Mouse (Mus musculus): Measurements from ENCODE around the gene Gpr39.

Gpr39 gene

DNA sequence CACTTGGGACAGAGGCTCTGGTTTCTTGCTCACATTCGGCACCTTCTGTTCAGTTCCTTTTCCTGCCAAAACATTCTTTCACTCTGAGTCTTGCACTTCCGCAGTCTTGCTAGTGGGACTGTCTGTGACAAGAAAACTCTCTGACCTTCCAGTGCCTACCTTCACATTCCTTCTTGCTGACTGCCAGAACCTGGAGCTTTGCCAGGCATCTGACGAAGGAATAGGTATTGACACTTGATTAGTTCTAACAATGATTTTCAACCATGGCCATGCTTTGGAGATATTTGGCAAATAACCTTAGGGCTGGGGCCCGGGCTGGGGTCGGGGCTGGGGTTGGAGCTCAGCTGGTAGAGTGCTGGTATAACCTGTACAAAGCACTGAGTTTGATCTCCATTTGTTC, 123.7 kb downstream of the Gpr39 start:
- no peak for DNase-seq (ENCODE audit: extremely low read depth, low read depth)

DNA sequence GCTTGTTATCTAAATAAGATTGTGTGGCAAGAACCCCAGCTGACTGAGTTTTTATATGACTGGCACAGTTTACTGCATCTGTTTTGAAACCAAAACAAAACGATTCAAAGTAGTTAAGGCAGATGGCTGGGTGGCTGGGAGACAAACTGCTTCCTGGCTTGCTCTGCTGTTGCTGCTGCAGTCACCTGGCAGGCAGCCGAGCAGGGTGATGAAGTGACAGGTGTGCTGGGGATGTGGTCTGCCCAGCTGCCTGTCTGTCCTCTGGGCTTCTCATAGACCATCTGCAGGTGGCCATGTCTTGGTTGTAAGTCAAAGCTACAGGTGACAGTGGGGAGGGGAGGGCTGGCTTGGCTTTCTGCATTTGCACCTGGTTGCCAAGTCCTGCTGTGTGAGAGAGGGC, 131.6 kb downstream of the Gpr39 start:
- no peak for DNase-seq (ENCODE audit: extremely low read depth, low read depth)

DNA sequence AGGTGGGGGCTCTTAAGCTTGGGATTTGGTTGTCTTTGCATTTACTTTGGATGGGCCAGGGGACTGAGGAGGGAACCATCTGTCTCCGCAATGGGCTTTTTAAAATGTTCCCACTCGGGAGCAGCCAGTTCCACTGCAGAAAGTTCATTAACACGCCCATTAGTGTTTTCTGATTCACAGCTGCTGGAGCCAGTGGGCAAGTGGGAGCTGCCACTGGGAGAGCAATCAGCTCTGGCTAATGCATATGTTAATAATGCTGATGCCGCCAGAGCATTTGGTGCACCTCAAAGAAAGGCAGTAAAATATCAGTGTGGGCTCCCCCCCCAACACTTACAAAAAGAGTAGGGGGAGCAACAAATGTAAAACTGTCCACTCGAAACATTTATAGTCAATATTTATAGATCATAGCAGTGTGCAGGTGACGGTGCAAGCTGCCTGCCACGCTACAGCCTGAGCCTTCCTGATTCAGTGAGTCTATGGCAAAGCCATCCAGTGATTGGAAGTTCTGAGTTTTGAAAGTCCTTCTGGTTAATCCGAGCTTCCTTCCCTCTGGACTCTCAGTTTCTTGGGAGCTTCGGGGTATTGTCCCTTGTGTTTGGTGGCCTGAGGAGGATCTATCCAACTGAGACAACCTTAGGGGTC, 136.5 kb downstream of the Gpr39 start:
- DNase-seq (ENCODE audit: extremely low read depth, low read depth) = no peak

DNA sequence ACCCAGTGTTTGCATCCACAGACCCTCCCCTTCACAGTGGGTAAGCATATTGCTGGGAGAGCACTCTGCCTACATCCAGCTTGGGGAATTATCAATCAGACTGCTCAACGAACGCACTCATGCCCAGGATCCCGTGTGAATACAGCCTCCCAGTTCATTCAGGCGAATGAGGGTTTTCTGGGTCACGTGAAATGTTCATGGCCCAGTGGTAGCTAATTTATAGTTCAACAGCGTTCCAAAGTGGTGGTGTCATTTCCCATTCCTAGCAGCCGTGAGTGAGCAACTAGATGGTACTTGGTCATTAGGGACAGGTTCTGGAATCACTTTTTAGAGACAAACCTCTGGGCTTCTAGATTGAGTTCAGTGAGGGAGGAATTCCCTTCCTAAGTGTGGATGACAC, 144.3 kb downstream of the Gpr39 start:
- no peak for DNase-seq (ENCODE audit: extremely low read depth, low read depth)

DNA sequence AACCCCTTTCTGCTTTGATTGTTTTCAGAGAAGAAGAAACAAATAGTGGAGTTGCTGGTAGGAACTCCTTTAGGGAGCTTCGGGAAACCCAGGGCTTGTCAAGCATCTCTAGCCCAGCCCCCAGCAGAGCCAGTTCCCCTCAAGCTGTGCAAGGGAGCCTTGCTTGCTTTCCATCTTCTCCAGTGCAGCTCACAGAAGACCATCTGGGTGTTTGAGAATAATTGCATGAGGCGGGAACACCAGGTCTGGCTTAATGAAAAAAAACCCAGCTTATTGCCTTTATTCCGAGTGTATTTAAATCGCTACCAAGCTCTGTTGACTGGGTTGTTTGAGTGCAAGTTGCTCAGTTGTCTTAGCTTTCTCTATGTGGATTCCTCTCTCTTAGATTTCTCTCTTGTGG, 146.8 kb downstream of the Gpr39 start:
- no peak for DNase-seq (ENCODE audit: extremely low read depth, low read depth)

DNA sequence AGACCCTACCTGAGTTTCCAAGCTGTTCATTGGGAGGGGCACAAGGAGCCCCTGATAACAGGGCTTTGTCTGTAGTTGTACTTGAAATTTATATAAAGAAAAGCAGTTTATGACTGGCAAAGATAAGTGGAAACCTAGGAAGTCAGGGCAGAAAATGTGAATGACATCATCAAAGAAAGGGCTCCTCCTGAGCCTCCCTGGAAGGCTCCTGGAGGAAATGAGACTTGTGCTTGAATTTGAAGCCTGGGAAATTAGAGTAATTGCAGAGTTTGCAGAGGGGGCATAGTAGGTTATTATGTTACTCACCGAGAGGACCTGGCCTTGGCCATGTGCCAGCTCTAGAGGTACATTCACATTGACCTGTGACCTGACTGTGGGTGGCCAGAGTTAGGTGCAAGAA, 160.7 kb downstream of the Gpr39 start:
- DNase-seq (ENCODE audit: extremely low read depth, low read depth) = no peak

DNA sequence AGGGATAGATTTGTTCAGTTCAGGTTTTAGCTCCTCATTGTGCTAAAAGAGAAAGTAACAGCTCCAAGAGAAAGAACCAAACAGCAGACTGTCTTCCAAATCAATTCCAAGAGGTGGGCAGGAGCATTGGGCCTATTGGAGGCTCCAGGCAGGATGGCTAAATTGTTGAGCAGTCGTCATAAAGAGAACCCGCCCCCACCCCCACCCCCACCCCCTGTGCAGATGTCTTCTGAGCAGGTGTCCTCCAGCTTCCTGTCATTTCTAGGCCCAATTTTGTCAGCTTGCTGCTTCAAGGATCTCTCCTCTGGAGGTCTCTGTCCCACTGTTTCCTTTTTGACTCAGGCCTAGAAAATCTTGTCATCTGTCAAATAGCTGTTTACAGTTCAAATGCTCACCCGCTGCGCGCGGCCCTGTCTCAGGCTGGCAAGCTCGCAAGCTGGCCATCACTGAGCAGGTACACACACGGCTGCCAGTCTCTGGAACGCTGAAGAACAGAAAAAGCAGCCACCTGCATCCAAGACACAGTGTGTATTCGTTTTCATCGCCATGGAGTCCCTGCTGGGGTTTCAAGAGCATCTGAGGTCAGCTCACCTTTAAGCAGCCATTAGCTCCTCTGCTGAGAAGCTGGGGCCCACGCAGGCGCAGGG, 163.1 kb downstream of the Gpr39 start:
- DNase-seq (ENCODE audit: extremely low read depth, low read depth) = no peak

DNA sequence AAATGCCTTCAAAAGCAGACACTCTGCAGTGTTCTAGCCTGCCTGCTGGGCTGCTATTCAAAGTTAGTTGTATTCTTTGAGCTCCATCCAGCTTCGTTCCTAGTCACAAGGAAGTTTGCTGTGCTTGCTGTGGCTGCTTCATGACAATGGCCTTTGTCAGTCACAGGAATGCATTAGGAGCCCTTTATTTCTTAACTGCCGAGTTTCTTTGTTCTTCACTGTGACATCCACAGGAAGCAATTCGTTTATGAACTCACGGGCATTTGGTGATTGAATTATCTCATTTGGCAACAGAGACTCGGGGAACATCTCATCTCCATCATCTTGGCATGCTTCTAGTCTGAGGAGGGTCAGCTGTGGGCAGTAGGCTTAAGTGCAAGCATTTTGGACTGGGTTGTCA, 177.9 kb downstream of the Gpr39 start:
- no peak for DNase-seq (ENCODE audit: extremely low read depth, low read depth)

DNA sequence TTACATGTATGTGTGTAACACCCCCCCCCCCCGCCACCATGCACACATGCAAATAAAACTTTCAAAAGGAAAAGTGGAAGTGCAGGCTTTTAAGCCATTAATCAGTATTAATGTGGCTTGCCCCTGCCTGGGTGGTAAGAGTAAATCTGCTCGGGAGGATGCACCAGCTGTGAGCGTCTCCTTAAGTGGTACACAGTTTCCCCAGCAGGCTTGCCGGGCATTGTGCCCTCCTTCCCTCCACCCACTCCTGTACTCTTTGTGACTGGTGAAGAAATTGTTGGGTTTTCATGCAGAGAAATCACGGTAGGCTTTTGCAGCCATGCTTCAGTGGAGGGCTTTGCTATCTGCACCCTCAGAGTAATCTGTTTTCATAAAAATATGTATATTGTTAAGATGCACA, 181.8 kb downstream of the Gpr39 start:
- DNase-seq (ENCODE audit: extremely low read depth, low read depth) = no peak

DNA sequence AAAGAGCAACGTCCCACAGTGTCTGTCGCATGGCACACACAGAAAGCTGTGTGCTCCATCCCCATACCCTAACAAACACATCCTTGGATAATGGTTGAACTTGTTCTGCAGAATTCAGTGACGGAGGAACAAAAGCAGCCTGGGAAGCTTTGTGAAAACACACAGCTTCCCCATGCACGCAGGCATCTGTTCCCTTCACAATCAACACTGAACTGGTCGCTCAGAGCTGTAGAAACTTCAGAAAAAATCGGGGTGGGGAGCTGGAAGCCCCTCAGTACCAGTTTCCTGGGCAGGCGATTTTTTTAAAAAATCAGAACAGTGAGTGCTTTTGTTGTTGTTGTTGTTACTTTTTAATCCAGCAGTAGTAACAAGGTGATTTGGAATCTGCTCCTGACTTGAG, 193.3 kb downstream of the Gpr39 start:
- DNase-seq (ENCODE audit: extremely low read depth, low read depth) = no peak

DNA sequence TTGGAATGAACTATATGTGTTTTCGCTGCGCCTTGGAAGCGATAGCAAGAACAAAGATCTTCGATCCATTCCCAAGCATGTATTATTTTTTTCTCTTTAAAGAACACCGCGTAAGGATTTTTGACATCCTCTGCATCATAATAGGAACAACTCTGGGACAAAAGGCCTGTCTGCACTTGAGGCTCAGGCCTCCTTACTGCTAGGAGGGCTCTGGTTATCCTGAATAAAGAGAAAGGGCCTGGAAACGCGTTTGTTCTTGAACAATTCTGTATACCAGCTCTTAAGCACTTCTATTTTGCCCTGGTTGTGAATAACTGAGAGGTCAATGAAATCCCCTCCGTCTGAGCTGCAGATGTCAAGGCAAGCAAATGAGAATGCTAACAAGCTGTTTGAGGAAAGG, 216.4 kb downstream of the Gpr39 start:
- no peak for DNase-seq (ENCODE audit: extremely low read depth, low read depth)

DNA sequence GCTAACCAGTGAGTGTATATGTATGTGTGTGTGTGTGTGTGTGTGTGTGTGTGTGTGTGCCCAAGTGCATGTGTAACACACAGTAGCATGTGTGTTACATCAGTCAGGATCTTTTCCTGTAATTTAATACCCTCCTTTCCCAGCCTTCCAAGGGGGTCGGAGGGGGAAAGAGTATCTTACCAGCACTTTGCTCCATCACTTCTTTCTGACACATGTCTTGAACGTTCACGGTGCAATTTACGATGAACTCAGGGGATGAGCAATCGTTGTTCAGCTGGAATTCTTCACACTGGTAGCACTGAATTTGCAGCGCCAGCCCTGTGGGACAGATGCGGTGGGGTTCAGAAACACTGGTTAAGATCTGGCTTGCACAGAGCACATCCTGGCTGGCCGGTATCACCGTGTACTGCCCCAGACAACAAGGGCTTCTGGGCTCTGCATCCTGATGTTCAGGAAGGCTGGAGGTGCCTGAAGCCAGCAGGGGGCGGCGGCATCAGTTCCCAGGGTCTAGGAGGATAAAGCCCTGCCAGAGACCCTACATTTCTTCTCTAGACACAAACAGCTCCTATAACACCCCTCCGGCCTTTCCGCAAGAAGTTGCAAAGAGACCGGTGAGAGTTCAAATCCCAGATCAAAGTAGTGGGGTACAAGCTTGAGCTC, 233.5 kb downstream of the Gpr39 start:
- no peak for DNase-seq (ENCODE audit: extremely low read depth, low read depth)

DNA sequence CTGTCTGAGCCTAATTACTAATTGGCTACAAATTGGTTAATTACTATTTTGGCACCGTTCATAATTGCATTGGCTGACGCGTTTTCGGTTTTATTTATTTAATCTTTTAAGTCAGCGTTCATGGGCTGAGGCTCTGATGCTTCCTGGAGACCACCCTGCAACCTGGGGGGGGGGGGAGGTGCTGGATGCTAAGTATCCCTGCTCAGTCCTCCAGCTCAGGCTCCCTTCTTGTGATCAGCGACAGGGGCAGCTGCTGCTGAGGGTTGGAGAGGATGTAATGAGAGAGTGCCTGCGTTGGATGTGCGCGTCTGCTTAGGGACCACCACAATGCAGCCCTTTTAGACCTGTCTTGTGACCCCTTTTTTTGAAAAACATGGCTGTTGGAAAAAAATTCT, 234.1 kb downstream of the Gpr39 start:
- DNase-seq (ENCODE audit: extremely low read depth, low read depth) = no peak

DNA sequence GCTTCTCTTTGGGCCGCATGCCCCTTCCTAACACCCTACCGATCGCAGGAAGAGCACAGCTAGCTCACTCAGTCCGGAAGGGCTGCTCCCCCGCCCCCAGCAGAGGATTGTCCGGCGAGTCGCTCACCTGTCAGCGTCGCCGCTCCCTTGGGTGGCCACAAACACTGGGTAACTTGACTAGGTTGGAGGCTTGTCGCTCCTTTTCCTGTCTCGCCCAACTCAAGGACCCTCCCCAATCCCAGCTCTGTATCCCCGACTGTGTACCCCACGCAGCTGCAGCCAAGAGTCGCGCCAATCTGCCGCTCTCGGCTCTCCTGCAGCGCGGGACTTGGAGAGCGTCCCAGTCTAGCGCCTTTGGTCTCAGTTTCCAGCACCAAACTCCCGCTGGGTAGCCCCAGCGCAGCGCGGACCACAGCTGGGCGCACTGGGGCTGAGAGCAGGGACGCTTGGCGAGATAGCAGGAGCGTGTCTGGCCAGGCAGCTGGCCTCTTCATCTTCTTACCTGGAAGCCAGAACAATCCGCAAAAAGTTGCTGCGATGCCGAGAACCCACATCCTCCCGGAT, 234.6 kb downstream of the Gpr39 start:
- no peak for DNase-seq (ENCODE audit: extremely low read depth, low read depth)

DNA sequence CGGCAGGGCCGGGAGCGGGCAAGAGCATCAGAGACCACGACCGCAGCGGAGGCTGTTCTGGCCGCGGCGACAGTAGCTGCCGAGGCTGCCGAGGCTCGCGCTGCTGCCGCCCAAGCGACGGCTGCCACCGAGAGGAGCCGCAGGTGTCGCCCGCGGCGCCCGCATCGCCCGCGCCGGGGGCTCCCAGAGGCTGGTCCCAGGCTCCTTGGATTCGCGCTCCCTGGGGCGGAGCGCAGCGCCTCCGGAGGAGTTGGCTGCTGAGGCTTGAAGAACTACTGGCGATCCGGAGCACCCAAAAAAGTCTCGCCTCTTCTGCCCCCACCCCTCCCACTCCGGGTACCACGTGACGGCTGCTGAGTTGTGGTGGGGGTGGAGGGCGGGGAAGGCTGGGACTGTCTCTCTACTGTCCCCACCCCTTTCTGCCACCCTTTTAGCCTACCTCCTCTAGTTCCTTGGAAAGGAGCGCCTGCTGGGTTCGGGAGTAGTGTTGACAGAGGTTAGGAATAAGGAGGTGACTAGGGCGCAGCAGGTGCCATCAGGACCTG, 235.2 kb downstream of the Gpr39 start:
- DNase-seq (ENCODE audit: extremely low read depth, low read depth) = no peak

DNA sequence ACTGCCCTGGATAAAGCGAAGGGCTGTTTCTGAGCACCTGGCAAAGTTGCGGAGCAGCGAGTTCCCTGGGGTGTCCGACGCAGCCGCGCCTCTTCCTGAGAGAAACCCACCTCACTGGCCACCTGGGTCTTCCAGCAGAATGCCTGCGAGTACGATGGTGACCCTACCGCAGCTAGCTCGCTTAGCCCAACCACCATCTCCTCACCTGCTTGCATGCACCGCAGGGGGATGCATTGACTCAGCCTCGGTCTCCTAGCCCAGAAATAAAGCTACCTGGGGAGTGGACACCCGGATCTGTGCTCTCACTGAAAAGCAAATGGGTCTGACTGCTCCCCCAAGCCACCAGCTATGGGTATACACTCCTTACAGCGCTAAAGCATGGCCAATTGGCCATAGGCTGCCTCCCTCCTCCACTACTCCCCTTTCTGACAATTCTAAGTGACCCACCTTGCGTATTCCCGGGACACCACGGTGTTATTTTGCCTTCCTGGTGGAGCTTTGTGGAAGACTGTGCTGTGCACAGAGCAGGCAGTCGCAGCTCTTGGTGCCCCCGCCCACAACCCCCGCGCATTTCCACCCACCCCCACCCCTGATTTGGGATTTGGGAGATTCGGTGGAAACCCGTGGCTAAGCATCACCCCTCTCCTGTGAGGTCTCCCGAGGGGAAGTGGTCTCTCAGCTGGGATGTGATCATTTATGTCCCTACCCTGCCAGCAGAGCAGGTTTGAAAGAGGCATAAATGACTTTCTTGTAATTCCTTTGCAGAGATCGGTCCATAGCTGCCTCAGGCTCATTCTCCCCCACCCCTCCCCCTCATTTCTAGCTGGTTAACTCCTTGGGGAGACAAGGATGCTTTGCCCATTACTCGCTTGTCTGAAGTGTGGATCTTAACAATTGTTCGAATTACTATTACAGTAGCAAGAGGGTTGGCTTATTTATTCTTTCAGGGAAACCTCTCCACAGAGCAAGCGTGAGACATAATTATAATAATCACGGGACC, 236.1 kb downstream of the Gpr39 start, which contains the start of gene Lypd1:
Gene Lypd1 (minus strand): TSS at position 501 of the 1,000 bp plus-strand sequence.
- DNase-seq (ENCODE audit: extremely low read depth, low read depth) = no peak

DNA sequence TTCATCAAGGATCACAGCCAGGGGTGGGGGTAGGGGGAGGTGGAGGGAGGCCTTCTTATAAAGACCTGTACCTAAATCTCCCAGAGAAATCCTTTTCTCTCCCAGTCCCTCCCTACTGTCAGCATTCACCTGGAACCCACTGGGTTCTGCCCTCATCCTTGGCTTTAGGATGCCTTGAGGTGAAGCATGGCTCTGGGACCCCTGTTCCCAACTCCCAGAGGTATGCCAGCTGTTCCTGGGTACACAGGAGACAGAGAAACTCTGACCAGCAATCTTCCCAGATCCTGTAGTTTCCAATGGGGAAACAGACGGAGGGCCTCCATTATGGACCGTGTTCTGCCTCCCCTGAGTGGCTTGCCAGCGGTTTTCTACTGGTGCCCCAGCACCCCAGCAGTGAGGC, 243.9 kb downstream of the Gpr39 start:
- no peak for DNase-seq (ENCODE audit: extremely low read depth, low read depth)

DNA sequence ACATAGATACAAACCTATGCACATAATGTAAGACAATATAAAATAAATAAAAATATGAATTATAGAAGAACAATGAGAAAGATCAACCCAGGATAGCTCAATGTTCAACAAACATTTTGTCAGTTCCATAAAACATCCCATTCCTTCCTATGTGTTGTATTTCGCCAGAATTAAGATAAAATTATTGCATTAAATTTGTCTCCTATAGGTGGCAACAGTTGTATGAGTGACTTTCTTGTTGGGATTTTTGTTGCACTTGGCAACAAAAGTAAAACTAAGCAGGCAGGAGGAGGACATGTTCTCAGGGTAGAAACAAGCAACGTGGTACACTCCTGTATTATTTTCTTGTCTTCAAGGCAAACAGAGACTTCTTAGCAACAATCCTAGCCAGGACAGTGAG, 246.3 kb downstream of the Gpr39 start:
- no peak for DNase-seq (ENCODE audit: extremely low read depth, low read depth)

All from MEL-GATA-1-ER (cell line).